Mouse (Mus musculus) myocyte (in vitro differentiated cells): ENCODE measurements around the gene Slc5a8. TPM values are rescaled to one million over a fixed set of nuclear protein-coding genes. Genes with fewer than 3 reads are reported as not detected.

Experiments
- H3K27me3 ChIP-seq: one replicate; pipeline ENCODE4 v1.6.1; 2011; ENCODE audit not compliant: control insufficient read depth, insufficient read depth, insufficient read length
- H3K36me3 ChIP-seq: one replicate; pipeline ENCODE4 v1.6.1; 2011; ENCODE audit not compliant: control insufficient read depth, insufficient read depth
- H3K4me2 ChIP-seq: one replicate; pipeline ENCODE4 v1.6.1; 2011; ENCODE audit warnings: low read depth, control low read depth
- H3K4me3 ChIP-seq: one replicate; pipeline ENCODE4 v1.5.1; 2011; ENCODE audit warnings: mild to moderate bottlenecking, control low read depth, moderate library complexity
- H3K79me2 ChIP-seq: one replicate; pipeline ENCODE4 v1.6.1; 2011; ENCODE audit not compliant: control insufficient read depth, insufficient read depth
- H3ac ChIP-seq: one replicate; pipeline ENCODE4 v1.6.1; 2011; ENCODE audit not compliant: control insufficient read depth, insufficient read length
- CEBPB ChIP-seq: IDR thresholded peaks from 2 replicates; pipeline ENCODE4 v1.6.1; 2011; ENCODE audit warnings: mild to moderate bottlenecking, moderate library complexity; ENCODE audit not compliant: poor library complexity, insufficient read depth, severe bottlenecking
- E2F4 ChIP-seq: IDR thresholded peaks from one replicate; pipeline ENCODE4 v1.6.1; 2011; ENCODE audit warnings: mild to moderate bottlenecking, control low read depth, moderate library complexity; ENCODE audit not compliant: insufficient read depth
- MAX ChIP-seq: IDR thresholded peaks from one replicate; pipeline ENCODE4 v1.6.1; 2011; ENCODE audit warnings: low read depth, mild to moderate bottlenecking, control low read depth
- MYOD1 ChIP-seq, 3 experiments: IDR thresholded peaks; one replicate each; pipeline ENCODE4 v1.6.1; 2011; ENCODE audit warnings: control low read depth in 2 of 3, low read depth in 2 of 3, mild to moderate bottlenecking in 2 of 3, moderate library complexity in 1 of 3; ENCODE audit not compliant: insufficient read length in 2 of 3, control insufficient read depth in 1 of 3
- MYOG ChIP-seq, 3 experiments: IDR thresholded peaks; one replicate each; pipeline ENCODE4 v1.6.1; 2011; ENCODE audit warnings: control low read depth in 2 of 3, low read depth in 2 of 3, mild to moderate bottlenecking in 2 of 3; ENCODE audit not compliant: insufficient read length in 2 of 3, control insufficient read depth in 1 of 3, insufficient read depth in 1 of 3
- POLR2A ChIP-seq: IDR thresholded peaks from one replicate; pipeline ENCODE4 v1.6.1; 2011; ENCODE audit warnings: low read depth, mild to moderate bottlenecking, control low read depth, moderate library complexity; ENCODE audit not compliant: insufficient read length
- POLR2AphosphoS2 ChIP-seq: IDR thresholded peaks from one replicate; pipeline ENCODE4 v1.6.1; 2011; ENCODE audit warnings: low read depth, control low read depth; ENCODE audit not compliant: insufficient read length
- REST ChIP-seq: IDR thresholded peaks from one replicate; pipeline ENCODE4 v1.6.1; 2011; ENCODE audit warnings: mild to moderate bottlenecking, control low read depth, moderate library complexity; ENCODE audit not compliant: insufficient read depth, insufficient read length
- SRF ChIP-seq: IDR thresholded peaks from one replicate; pipeline ENCODE4 v1.6.1; 2011; ENCODE audit warnings: low read depth; ENCODE audit not compliant: control insufficient read depth, insufficient read length
- TCF12 ChIP-seq: IDR thresholded peaks from one replicate; pipeline ENCODE4 v1.6.1; 2011; ENCODE audit warnings: mild to moderate bottlenecking, control low read depth; ENCODE audit not compliant: poor library complexity, insufficient read depth, severe bottlenecking
- TCF3 ChIP-seq: IDR thresholded peaks from one replicate; pipeline ENCODE4 v1.6.1; 2011; ENCODE audit warnings: low read depth, control low read depth; ENCODE audit not compliant: insufficient read length
- USF1 ChIP-seq: IDR thresholded peaks from one replicate; pipeline ENCODE4 v1.6.1; 2011; ENCODE audit warnings: low read depth, mild to moderate bottlenecking, control low read depth, moderate library complexity
- polyA plus RNA-seq: library from polyadenylated mRNA; unstranded; fragments of >200 nt; fragmentation: generic; extraction: Trizol; gene quantifications from one replicate; pipeline ENCODE4 v1.2.1, GENCODE M21; 2012; ENCODE audit warnings: missing spikeins

The Slc5a8 gene
- polyA plus RNA-seq, 1 experiment, result not detected

- no peaks in the 10 kb centered on the region for H3K36me3 ChIP-seq
- TF ChIP-seq MAX (no peak), TCF3 (no peak)
- no peak overlapping the region for H3K4me2 ChIP-seq
- H3K79me2 ChIP-seq, result no peaks in the 10 kb centered on the region
- no peak overlapping the region for H3K4me3 ChIP-seq
- H3ac ChIP-seq, result no peak overlapping the region
- no peaks in the 10 kb centered on the region for H3K27me3 ChIP-seq
Observed at GRCm38 (mm10) chr10:88861416-88861815, 24.4 kb upstream of the Slc5a8 start.

DNA sequence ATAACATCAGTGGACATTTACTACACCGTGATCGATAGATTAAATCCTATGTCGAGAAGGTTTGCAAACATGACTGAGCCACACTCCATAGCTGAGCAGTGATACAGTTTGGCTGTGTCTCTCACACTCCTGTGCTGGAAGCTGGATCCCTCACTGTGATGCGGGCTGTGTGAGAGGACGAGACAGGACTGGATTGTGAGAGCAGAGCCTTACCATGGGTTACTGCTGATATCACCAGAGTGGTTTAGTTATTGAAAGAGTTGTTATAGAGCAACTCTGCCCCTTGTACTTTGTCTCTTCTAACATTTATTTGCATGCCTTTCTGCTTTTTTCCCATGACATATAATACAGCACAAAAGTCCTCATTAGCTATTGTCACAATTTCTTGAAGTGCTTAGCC lies 23.5 kb upstream of the Slc5a8 start:
- Histone ChIP-seq H3ac (no peak overlapping the region), H3K4me2 (no peak overlapping the region), H3K27me3 (no peaks in the 10 kb centered on the region), H3K36me3 (no peaks in the 10 kb centered on the region), H3K79me2 (no peaks in the 10 kb centered on the region), H3K4me3 (no peak overlapping the region)
- no peak for TF ChIP-seq TCF3
- TF ChIP-seq CEBPB, result no peak
- TF ChIP-seq REST, result no peak
- no peak for TF ChIP-seq MYOG (IDR thresholded peaks at IDR 0.05; ENCODE audit: control insufficient read depth in 1 of 3, insufficient read depth in 1 of 3, insufficient read length in 2 of 3, low read depth in 2 of 3)
- TF ChIP-seq SRF, result no peak
- no peak for TF ChIP-seq USF1
- no peak for TF ChIP-seq POLR2A
- TF ChIP-seq E2F4, result no peak
- TF ChIP-seq MAX, result no peak
- TF ChIP-seq TCF12, result no peak
- TF ChIP-seq MYOD1 (IDR thresholded peaks at IDR 0.05; ENCODE audit: control insufficient read depth in 1 of 3, insufficient read length in 2 of 3, low read depth in 2 of 3), result no peak
- TF ChIP-seq POLR2AphosphoS2, result no peak

GRCm38 (mm10) chr10:88866017-88866416 lies 19.8 kb upstream of the Slc5a8 start:
- H3K27me3 ChIP-seq, result no peaks in the 10 kb centered on the region
- no peak overlapping the region for H3ac ChIP-seq
- H3K79me2 ChIP-seq, result no peaks in the 10 kb centered on the region
- H3K4me2 ChIP-seq, result no peak overlapping the region
- no peaks in the 10 kb centered on the region for H3K36me3 ChIP-seq
- TF ChIP-seq TCF3, result no peak
- TF ChIP-seq USF1, result no peak
- TF ChIP-seq MYOG (IDR thresholded peaks at IDR 0.05; ENCODE audit: control insufficient read depth in 1 of 3, insufficient read depth in 1 of 3, insufficient read length in 2 of 3, low read depth in 2 of 3), result no peak
- no peak for TF ChIP-seq TCF12
- no peak for TF ChIP-seq POLR2AphosphoS2
- TF ChIP-seq E2F4, result no peak
- no peak for TF ChIP-seq MYOD1 (IDR thresholded peaks at IDR 0.05; ENCODE audit: control insufficient read depth in 1 of 3, insufficient read length in 2 of 3, low read depth in 2 of 3)
- TF ChIP-seq CEBPB, result no peak
- no peak for TF ChIP-seq REST
- no peak for TF ChIP-seq POLR2A
- no peak for TF ChIP-seq MAX
- no peak for TF ChIP-seq SRF
- no peak overlapping the region for H3K4me3 ChIP-seq

DNA sequence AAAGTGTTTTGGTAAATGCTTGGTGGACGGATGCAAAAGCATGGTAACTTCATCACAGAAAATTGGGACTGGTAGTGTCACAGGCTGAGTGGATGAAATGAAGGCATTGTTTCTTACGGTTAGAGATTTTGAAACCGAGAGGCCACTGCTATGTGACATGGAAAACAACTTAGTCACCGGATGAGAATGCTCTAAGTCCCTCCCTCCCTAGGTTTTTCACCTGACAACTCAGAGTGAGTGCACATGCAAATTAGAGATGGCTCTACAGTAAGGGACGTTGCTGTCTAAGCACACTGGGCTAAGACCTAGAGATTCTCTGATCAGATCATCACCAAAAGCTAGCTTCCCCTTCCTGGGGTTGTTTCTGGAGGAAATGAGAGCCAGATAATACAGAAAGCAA lies 10.9 kb upstream of the Slc5a8 start:
- Histone ChIP-seq H3K4me3 (no peak overlapping the region), H3ac (no peak overlapping the region), H3K27me3 (no peaks in the 10 kb centered on the region), H3K79me2 (no peaks in the 10 kb centered on the region), H3K4me2 (no peak overlapping the region), H3K36me3 (no peaks in the 10 kb centered on the region)
- TF ChIP-seq POLR2AphosphoS2, result no peak
- no peak for TF ChIP-seq CEBPB
- TF ChIP-seq SRF, result no peak
- no peak for TF ChIP-seq TCF12
- TF ChIP-seq TCF3, result no peak

GRCm38 (mm10) chr10:88877421-88877820 lies 8.4 kb upstream of the Slc5a8 start:
- Histone ChIP-seq H3K27me3 (no peaks in the 10 kb centered on the region), H3ac (no peak overlapping the region), H3K4me2 (no peak overlapping the region), H3K4me3 (no peak overlapping the region), H3K79me2 (no peaks in the 10 kb centered on the region), H3K36me3 (no peaks in the 10 kb centered on the region)
- TF ChIP-seq CEBPB (no peak), MAX (no peak), TCF12 (no peak), REST (no peak), POLR2A (no peak), MYOD1 (IDR thresholded peaks at IDR 0.05; ENCODE audit: control insufficient read depth in 1 of 3, insufficient read length in 2 of 3, low read depth in 2 of 3) (no peak), POLR2AphosphoS2 (no peak), MYOG (IDR thresholded peaks at IDR 0.05; ENCODE audit: control insufficient read depth in 1 of 3, insufficient read depth in 1 of 3, insufficient read length in 2 of 3, low read depth in 2 of 3) (no peak), SRF (no peak), TCF3 (no peak), E2F4 (no peak), USF1 (no peak)
